Mouse (Mus musculus): ENCODE results near the gene Ctcfl. TPM values are rescaled to one million over a fixed set of nuclear protein-coding genes. Genes with fewer than 3 reads are reported as not detected.

Gene Ctcfl
- polyA plus RNA-seq, 1 experiment, result 0.03 TPM

- no peak for DNase-seq
- Histone ChIP-seq H3K4me1 (ENCODE audit: control insufficient read depth, insufficient read depth, low read length) (peaks cover 9% of the 10 kb centered on the region), H3K27ac (ENCODE audit: insufficient read depth, low read depth, low read length) (peak overlapping the region; percentile 96), H3K27me3 (replicated peaks; ENCODE audit: control insufficient read depth, insufficient read depth, low read length) (no peaks in the 10 kb centered on the region), H3K4me3 (ENCODE audit: insufficient read depth, low read depth, low read length) (peak overlapping the region; percentile 83), H3K36me3 (ENCODE audit: control insufficient read depth, insufficient read depth, low read length) (peaks cover 28% of the 10 kb centered on the region)
- TF ChIP-seq CTCF (conservative IDR thresholded peaks at IDR 0.05; ENCODE audit: insufficient read depth, insufficient read length, low read depth, low read length) (0 out of 2 replicates have a peak, but pooled peaks have one; percentile 1), POLR2A (IDR thresholded peaks at IDR 0.05; ENCODE audit: low read depth, low read length) (peak; percentile 42)
- 67% methylated on average over 14 of the region's 14 CpGs for WGBS
These were observed 35.6 kb upstream of the Ctcfl start for GRCm38 (mm10) chr2:173154962-173155361.

- 77% methylated on average over 13 of the region's 13 CpGs for WGBS
- DNase-seq, result no peak
- peak overlapping the region; percentile 83 for H3K4me3 ChIP-seq (ENCODE audit: insufficient read depth, low read depth, low read length)
- no peaks in the 10 kb centered on the region for H3K27me3 ChIP-seq (replicated peaks; ENCODE audit: control insufficient read depth, insufficient read depth, low read length)
- peaks cover 28% of the 10 kb centered on the region for H3K36me3 ChIP-seq (ENCODE audit: control insufficient read depth, insufficient read depth, low read length)
- H3K4me1 ChIP-seq (ENCODE audit: control insufficient read depth, insufficient read depth, low read length), result peaks cover 9% of the 10 kb centered on the region
- TF ChIP-seq POLR2A (IDR thresholded peaks at IDR 0.05; ENCODE audit: low read depth, low read length) (peak; percentile 88), CTCF (conservative IDR thresholded peaks at IDR 0.05; ENCODE audit: insufficient read depth, insufficient read length, low read depth, low read length) (0 out of 2 replicates have a peak, but pooled peaks have one; percentile 0)
- peak overlapping the region; percentile 96 for H3K27ac ChIP-seq (ENCODE audit: insufficient read depth, low read depth, low read length)
These were observed 35.2 kb upstream of the Ctcfl start for GRCm38 (mm10) chr2:173154513-173154912.

- peak; percentile 93 for TF ChIP-seq POLR2A (IDR thresholded peaks at IDR 0.05; ENCODE audit: low read depth, low read length)
- no peak; the same call in 1 of the 2 replicates for TF ChIP-seq CTCF (conservative IDR thresholded peaks at IDR 0.05; ENCODE audit: insufficient read depth, insufficient read length, low read depth, low read length)
- Histone ChIP-seq H3K36me3 (ENCODE audit: control insufficient read depth, insufficient read depth, low read length) (peaks cover 24% of the 10 kb centered on the region), H3K27ac (ENCODE audit: insufficient read depth, low read depth, low read length) (peak overlapping the region; percentile 96), H3K4me1 (ENCODE audit: control insufficient read depth, insufficient read depth, low read length) (peaks cover 9% of the 10 kb centered on the region), H3K27me3 (replicated peaks; ENCODE audit: control insufficient read depth, insufficient read depth, low read length) (no peaks in the 10 kb centered on the region), H3K4me3 (ENCODE audit: insufficient read depth, low read depth, low read length) (peak overlapping the region; percentile 83)
- WGBS, result 44% methylated on average over 10 of the region's 10 CpGs
- DNase-seq, result no peak
These were observed 33.9 kb upstream of the Ctcfl start for GRCm38 (mm10) chr2:173153266-173153665.

GRCm38 (mm10) chr2:173152436-173153151, 33.3 kb upstream of the Ctcfl start, which contains the start of gene Pck1:
Gene Pck1 (plus strand): TSS chr2:173153048.
- Histone ChIP-seq H3K4me3 (ENCODE audit: insufficient read depth, low read depth, low read length) (peak within 1 kb of the TSS; percentile 83), H3K36me3 (ENCODE audit: control insufficient read depth, insufficient read depth, low read length) (peaks cover 24% of the 10 kb centered on the region), H3K4me1 (ENCODE audit: control insufficient read depth, insufficient read depth, low read length) (peaks cover 9% of the 10 kb centered on the region), H3K27me3 (replicated peaks; ENCODE audit: control insufficient read depth, insufficient read depth, low read length) (no peaks in the 10 kb centered on the region), H3K27ac (ENCODE audit: insufficient read depth, low read depth, low read length) (peak within 1 kb of the TSS; percentile 96)
- TF ChIP-seq CTCF (conservative IDR thresholded peaks at IDR 0.05; ENCODE audit: insufficient read depth, insufficient read length, low read depth, low read length), result no peak
- TF ChIP-seq POLR2A (IDR thresholded peaks at IDR 0.05; ENCODE audit: low read depth, low read length), result peak; percentile 96
- 51% methylated on average over 13 of the region's 13 CpGs for WGBS
- peak; percentile 97 for DNase-seq

- DNase-seq, result no peak
- Histone ChIP-seq H3K4me1 (ENCODE audit: control insufficient read depth, insufficient read depth, low read length) (peaks cover 9% of the 10 kb centered on the region), H3K27me3 (replicated peaks; ENCODE audit: control insufficient read depth, insufficient read depth, low read length) (no peaks in the 10 kb centered on the region), H3K36me3 (ENCODE audit: control insufficient read depth, insufficient read depth, low read length) (peaks cover 22% of the 10 kb centered on the region), H3K4me3 (ENCODE audit: insufficient read depth, low read depth, low read length) (no peak overlapping the region), H3K27ac (ENCODE audit: insufficient read depth, low read depth, low read length) (peak overlapping the region; percentile 88)
- TF ChIP-seq CTCF (conservative IDR thresholded peaks at IDR 0.05; ENCODE audit: insufficient read depth, insufficient read length, low read depth, low read length) (no peak), POLR2A (IDR thresholded peaks at IDR 0.05; ENCODE audit: low read depth, low read length) (no peak)
- 92% methylated on average over 7 of the region's 7 CpGs for WGBS
These were observed 32.5 kb upstream of the Ctcfl start for GRCm38 (mm10) chr2:173151784-173152284.

- Histone ChIP-seq H3K4me1 (ENCODE audit: control insufficient read depth, insufficient read depth, low read length) (peaks cover 9% of the 10 kb centered on the region), H3K27me3 (replicated peaks; ENCODE audit: control insufficient read depth, insufficient read depth, low read length) (no peaks in the 10 kb centered on the region), H3K4me3 (ENCODE audit: insufficient read depth, low read depth, low read length) (no peak overlapping the region), H3K27ac (ENCODE audit: insufficient read depth, low read depth, low read length) (no peak overlapping the region), H3K36me3 (ENCODE audit: control insufficient read depth, insufficient read depth, low read length) (peaks cover 19% of the 10 kb centered on the region)
- WGBS, result 78% methylated on average over 5 of the region's 5 CpGs
- no peak for DNase-seq
- TF ChIP-seq POLR2A (IDR thresholded peaks at IDR 0.05; ENCODE audit: low read depth, low read length) (no peak), CTCF (conservative IDR thresholded peaks at IDR 0.05; ENCODE audit: insufficient read depth, insufficient read length, low read depth, low read length) (no peak)
These were observed 32.0 kb upstream of the Ctcfl start for GRCm38 (mm10) chr2:173151352-173151751.

GRCm38 (mm10) chr2:173148001-173148400, 28.7 kb upstream of the Ctcfl start:
- WGBS, result 93% methylated on average over 5 of the region's 5 CpGs
- Histone ChIP-seq H3K36me3 (ENCODE audit: control insufficient read depth, insufficient read depth, low read length) (no peaks in the 10 kb centered on the region; the same call in 1 of the 2 replicates), H3K4me1 (ENCODE audit: control insufficient read depth, insufficient read depth, low read length) (peaks cover 9% of the 10 kb centered on the region)

More at GRCm38 (mm10) chr2:173148001-173148400, 28.7 kb upstream of the Ctcfl start:
- Histone ChIP-seq H3K27me3 (replicated peaks; ENCODE audit: control insufficient read depth, insufficient read depth, low read length) (no peaks in the 10 kb centered on the region), H3K27ac (ENCODE audit: insufficient read depth, low read depth, low read length) (no peak overlapping the region), H3K4me3 (ENCODE audit: insufficient read depth, low read depth, low read length) (no peak overlapping the region)
- TF ChIP-seq CTCF (conservative IDR thresholded peaks at IDR 0.05; ENCODE audit: insufficient read depth, insufficient read length, low read depth, low read length) (no peak), POLR2A (IDR thresholded peaks at IDR 0.05; ENCODE audit: low read depth, low read length) (no peak)
- no peak for DNase-seq

Measured in kidney, adult 2 months (tissue).